Mouse (Mus musculus) limb, embryonic 13.5 days (tissue): ENCODE data around the gene Vps54. TPM values are rescaled to one million over a fixed set of nuclear protein-coding genes. Genes with fewer than 3 reads are reported as not detected.

Source experiments
- ATAC-seq: fragments of 200-750 bp; cut with Nextera tagmentation; 2 replicates; pipeline ENCODE4 v1.8.0; 2017; ENCODE audit warnings: low read depth, moderate number of reproducible peaks, moderate TSS enrichment; ENCODE audit not compliant: low FRiP score
- H3K27ac ChIP-seq: fragments of 300-500 bp; sonication (generic); 2 replicates; pipeline ENCODE4 v1.5.1; 2015; ENCODE audit warnings: inconsistent platforms, mild to moderate bottlenecking, moderate library complexity
- H3K27me3 ChIP-seq: fragments of 300-500 bp; sonication (generic); 2 replicates; pipeline ENCODE4 v1.6.1; 2015; ENCODE audit warnings: mild to moderate bottlenecking, inconsistent platforms
- H3K36me3 ChIP-seq: fragments of 300-500 bp; sonication (generic); 2 replicates; pipeline ENCODE4 v1.6.1; 2015; ENCODE audit warnings: inconsistent platforms, mild to moderate bottlenecking, moderate library complexity
- H3K4me1 ChIP-seq: fragments of 300-500 bp; sonication (generic); 2 replicates; pipeline ENCODE4 v1.6.1; 2015; ENCODE audit warnings: inconsistent platforms
- H3K4me2 ChIP-seq: fragments of 300-500 bp; sonication (generic); replicated peaks from 2 replicates; pipeline ENCODE4 v1.6.1; 2015; ENCODE audit warnings: inconsistent platforms, mild to moderate bottlenecking, moderate library complexity
- H3K4me3 ChIP-seq: fragments of 300-500 bp; sonication (generic); 2 replicates; pipeline ENCODE4 v1.5.1; 2015; ENCODE audit warnings: moderate library complexity, mild to moderate bottlenecking, inconsistent platforms
- H3K9ac ChIP-seq: fragments of 300-500 bp; sonication (generic); 2 replicates; pipeline ENCODE4 v1.6.1; 2015; ENCODE audit warnings: mild to moderate bottlenecking, inconsistent platforms
- H3K9me3 ChIP-seq: fragments of 300-500 bp; sonication (generic); 2 replicates; pipeline ENCODE4 v1.6.1; 2016; ENCODE audit warnings: inconsistent platforms
- WGBS: fragments of 180-500 bp; shearing (Covaris S2); methylation state at CpG from one replicate; pipeline ENCODE4 v1.1.7; 2015; 5-methylcytosine and 5-hydroxymethylcytosine counted together
- polyA plus RNA-seq: library from polyadenylated mRNA; unstranded; fragments of >200 nt; fragmentation: Nextera tagmentation; extraction: Ambion mirVana; gene quantifications from 2 replicates; pipeline ENCODE4 v1.2.1, GENCODE M21; 2015

Vps54 gene
- polyA plus RNA-seq, 1 experiment from 2014 or later, result 14.0 TPM

DNA sequence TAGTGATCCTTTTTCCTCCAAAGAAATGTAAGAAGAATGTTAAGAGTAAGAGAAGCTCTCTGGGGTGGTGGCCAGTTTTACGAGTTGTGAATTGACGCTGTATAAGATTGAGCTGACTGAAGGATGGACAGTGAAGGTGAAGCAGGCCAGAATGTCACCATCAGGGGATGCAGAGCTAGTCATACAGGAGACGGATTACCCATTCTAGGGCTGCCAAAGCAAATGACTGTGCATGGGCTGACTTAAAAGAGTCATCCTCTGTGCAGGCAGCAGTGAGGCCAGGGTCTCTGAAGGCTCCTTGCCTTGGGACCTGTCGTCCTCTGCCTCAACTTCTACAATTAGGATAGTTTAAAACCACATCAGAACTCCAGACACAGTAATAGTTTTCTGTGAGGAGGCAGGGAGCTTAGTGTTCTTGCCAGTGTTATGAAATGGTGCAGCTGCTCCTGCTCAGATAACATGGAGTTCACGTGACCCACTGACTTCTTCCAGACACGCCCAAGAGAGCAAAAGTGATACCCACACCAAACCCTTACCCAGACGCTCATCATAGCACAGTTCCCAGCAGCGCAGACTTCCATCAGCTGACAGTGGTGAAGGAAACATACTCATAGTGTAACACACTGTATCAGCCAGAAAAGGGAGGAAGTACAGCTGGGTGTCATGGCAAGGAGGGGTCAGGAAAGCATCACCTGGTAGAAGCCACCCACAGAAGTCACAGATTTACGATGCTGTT is 75.0 kb downstream of the Vps54 start:
- Histone ChIP-seq H3K36me3 (peaks cover 54% of the 10 kb centered on the region), H3K4me2 (no peak overlapping the region), H3K9ac (no peak overlapping the region), H3K27me3 (no peaks in the 10 kb centered on the region), H3K4me3 (no peak overlapping the region), H3K9me3 (no peaks in the 10 kb centered on the region), H3K4me1 (no peaks in the 10 kb centered on the region), H3K27ac (no peak overlapping the region)
- WGBS, result 86% methylated on average over 9 of the region's 9 CpGs
- 0 out of 2 replicates have a peak, but pooled peaks have one; percentile 40 for ATAC-seq

DNA sequence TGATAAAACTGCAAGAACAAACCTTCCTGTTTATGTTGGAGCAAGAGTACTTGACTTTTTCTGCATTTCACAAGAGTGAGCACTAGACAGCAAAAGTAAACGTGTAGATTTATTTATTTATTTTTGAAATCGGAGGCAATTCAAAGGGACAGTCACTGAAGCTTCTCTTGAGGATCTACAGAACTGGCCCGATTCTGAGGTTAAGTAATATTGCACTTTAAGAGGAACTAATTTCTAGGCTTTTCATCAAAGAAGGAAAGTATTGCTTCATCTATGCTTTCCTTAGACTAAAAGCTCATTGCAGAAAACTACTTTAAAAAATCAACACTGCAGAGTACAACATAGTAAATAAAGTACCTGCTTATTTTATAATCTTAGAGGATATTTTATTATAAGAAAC is 82.5 kb downstream of the Vps54 start:
- no peak overlapping the region for H3K4me2 ChIP-seq
- H3K27me3 ChIP-seq, result no peaks in the 10 kb centered on the region
- peaks cover 46% of the 10 kb centered on the region for H3K36me3 ChIP-seq
- no peak overlapping the region for H3K9ac ChIP-seq
- WGBS, result 80% methylated on average over 3 of the region's 3 CpGs
- H3K9me3 ChIP-seq, result no peaks in the 10 kb centered on the region
- no peak overlapping the region for H3K4me3 ChIP-seq
- ATAC-seq, result no peak
- peaks cover 3% of the 10 kb centered on the region; the same call in 1 of the 2 replicates for H3K4me1 ChIP-seq
- H3K27ac ChIP-seq, result no peak overlapping the region

DNA sequence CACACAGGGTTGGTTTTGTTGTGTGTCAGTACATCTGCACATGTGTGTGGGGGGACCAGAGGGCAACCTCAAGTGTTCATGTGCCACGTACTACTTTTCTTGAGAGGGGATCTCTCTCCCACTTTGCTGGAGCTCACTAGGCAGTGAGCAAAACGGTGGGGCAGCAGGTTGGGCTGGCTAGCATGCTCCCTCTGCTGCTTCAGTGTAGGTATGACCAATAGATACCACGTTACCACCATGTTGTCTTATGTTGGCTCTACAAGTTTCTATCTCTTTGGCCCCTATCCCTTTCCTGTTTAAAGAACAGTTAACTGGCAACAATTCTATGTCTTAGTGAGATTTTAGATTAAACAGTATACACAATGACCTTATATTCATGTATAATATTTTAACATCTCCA is 83.3 kb downstream of the Vps54 start:
- no peak for ATAC-seq
- H3K9ac ChIP-seq, result no peak overlapping the region
- 92% methylated on average over 3 of the region's 3 CpGs for WGBS
- peaks cover 3% of the 10 kb centered on the region; the same call in 1 of the 2 replicates for H3K4me1 ChIP-seq
- H3K36me3 ChIP-seq, result peaks cover 52% of the 10 kb centered on the region
- H3K4me3 ChIP-seq, result no peak overlapping the region
- no peaks in the 10 kb centered on the region for H3K27me3 ChIP-seq
- H3K27ac ChIP-seq, result no peak overlapping the region
- H3K9me3 ChIP-seq, result no peaks in the 10 kb centered on the region
- no peak overlapping the region for H3K4me2 ChIP-seq

DNA sequence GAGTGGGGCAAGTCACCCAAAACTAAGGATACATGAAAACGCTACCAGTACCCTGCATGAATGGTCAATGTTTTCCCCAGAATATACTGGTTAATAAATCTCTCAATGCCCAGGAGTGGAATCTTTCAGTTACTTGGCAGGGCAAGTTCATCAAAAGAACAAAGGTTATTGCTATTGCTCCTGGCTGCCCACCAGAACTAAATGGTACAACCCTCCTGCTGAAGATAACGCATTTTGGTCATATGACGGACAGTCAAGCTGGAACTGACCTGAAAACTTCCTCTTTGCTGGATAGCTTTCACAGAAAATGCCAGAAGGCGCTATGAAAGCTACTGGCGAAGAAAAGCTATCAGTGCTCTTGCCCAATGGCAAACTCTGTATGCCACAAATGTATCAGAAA is 86.7 kb downstream of the Vps54 start:
- Histone ChIP-seq H3K4me2 (no peak overlapping the region), H3K9ac (no peak overlapping the region), H3K4me1 (no peaks in the 10 kb centered on the region), H3K4me3 (no peak overlapping the region), H3K27ac (no peak overlapping the region), H3K9me3 (no peaks in the 10 kb centered on the region), H3K36me3 (peaks cover 72% of the 10 kb centered on the region), H3K27me3 (no peaks in the 10 kb centered on the region)
- no peak for ATAC-seq
- 95% methylated on average over 5 of the region's 5 CpGs for WGBS

DNA sequence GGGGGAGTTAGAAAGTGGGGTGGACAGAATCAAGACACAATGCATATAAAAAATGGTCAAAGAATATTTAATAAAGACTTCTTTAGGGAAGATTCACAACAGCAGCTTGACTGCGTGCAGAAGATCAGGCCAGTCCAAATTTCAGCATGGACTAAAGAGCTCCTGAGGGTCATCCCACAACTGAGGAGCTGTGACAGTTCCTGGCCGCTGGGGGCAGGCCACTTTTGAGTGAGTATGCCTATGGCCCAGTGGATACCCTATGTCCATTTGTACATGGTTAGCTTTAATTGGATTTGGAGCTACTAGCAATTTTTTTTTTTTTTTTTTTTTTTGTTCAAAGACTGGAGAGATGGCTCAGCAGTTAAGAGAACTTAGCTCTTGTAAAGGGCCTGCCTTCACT is 87.7 kb downstream of the Vps54 start:
- Histone ChIP-seq H3K4me3 (no peak overlapping the region), H3K4me1 (no peaks in the 10 kb centered on the region), H3K36me3 (peaks cover 72% of the 10 kb centered on the region), H3K27ac (no peak overlapping the region), H3K9ac (no peak overlapping the region), H3K27me3 (no peaks in the 10 kb centered on the region), H3K4me2 (no peak overlapping the region), H3K9me3 (no peaks in the 10 kb centered on the region)
- WGBS, result 70% methylated on average over 2 of the region's 2 CpGs
- no peak for ATAC-seq

DNA sequence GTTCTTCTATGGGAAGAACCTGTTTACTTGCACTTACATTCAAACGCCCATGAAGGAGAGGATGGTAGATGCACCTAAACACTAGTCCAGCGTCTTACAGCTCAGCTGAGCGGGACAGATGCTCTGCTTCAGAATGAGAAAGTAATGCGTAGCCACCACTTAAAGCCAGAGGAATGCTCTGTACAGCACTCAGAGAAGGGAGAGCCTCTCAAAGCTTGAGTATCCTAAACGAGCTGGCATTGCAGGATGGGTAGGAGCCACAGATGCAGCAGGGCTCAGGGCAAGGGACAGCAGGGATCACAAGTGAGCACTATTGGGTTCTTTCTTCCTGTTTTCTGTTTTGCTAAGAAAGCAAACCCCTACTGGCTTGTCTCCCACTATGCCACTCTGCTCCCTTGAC is 88.4 kb downstream of the Vps54 start:
- ATAC-seq, result no peak
- no peak overlapping the region for H3K4me2 ChIP-seq
- no peak overlapping the region for H3K27ac ChIP-seq
- H3K4me1 ChIP-seq, result no peaks in the 10 kb centered on the region
- WGBS, result 92% methylated on average over 5 of the region's 5 CpGs
- H3K36me3 ChIP-seq, result peaks cover 71% of the 10 kb centered on the region
- no peak overlapping the region for H3K4me3 ChIP-seq
- H3K9ac ChIP-seq, result no peak overlapping the region
- no peaks in the 10 kb centered on the region for H3K9me3 ChIP-seq
- H3K27me3 ChIP-seq, result no peaks in the 10 kb centered on the region

DNA sequence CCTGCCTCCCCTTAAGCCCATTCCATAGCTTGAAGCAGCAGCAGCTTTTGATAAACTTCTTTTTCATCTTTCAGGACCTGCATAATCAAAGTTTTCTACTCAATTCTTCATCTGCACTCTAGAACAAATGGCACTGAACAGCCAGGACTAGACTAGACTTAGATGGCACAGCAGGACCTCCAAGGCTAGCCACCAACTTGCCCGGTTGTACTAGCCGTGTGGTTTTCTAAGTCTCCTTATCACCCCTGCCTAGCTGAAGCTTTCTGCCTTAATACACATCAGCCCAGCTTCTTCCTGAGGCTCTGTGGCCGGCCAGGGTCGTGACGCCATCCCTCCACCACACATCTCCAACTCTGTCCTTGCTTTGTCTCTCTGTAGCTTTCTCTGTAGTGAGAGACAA is 89.1 kb downstream of the Vps54 start:
- no peak overlapping the region for H3K4me2 ChIP-seq
- no peak for ATAC-seq
- H3K4me3 ChIP-seq, result no peak overlapping the region
- 90% methylated on average over 5 of the region's 5 CpGs for WGBS
- no peak overlapping the region for H3K9ac ChIP-seq
- H3K36me3 ChIP-seq, result peaks cover 76% of the 10 kb centered on the region
- no peak overlapping the region for H3K27ac ChIP-seq
- H3K9me3 ChIP-seq, result no peaks in the 10 kb centered on the region
- H3K27me3 ChIP-seq, result no peaks in the 10 kb centered on the region
- H3K4me1 ChIP-seq, result no peaks in the 10 kb centered on the region

DNA sequence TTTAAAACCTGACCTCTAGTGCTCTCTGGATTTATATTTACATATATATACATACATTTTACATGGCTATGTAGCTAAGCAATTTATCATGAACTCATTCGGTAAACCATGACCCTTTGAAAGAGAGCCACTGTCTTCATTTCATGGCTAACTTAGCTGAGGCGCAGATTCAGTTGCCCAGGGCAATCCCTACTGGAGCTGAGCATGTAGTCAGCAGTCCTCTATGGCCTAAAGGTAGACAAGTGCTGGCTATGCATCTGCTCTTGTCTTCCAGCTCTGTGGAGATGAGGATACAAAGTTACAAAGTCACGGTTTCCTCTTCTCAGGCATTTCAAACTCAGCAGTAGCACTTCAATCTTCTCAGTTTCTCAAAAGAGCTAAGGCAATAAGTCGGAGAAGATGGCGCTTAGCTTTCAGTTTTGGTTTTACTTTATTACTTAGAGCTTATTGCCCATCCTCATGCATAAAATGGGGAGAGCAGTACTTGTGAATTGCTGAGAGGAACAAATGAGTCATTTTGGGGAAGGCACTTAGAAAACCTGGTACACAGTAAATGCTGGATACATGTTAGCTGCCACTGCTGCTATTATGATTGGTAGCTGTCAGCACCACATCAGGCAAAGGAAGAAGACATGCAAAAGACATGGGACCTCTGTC is 93.7 kb downstream of the Vps54 start:
- 95% methylated on average over 5 of the region's 5 CpGs for WGBS
- H3K27me3 ChIP-seq, result no peaks in the 10 kb centered on the region
- H3K36me3 ChIP-seq, result peaks cover 52% of the 10 kb centered on the region
- no peak overlapping the region for H3K4me3 ChIP-seq
- H3K4me2 ChIP-seq, result no peak overlapping the region
- H3K9ac ChIP-seq, result no peak overlapping the region
- no peak overlapping the region for H3K27ac ChIP-seq
- no peaks in the 10 kb centered on the region for H3K4me1 ChIP-seq
- no peak for ATAC-seq
- no peaks in the 10 kb centered on the region for H3K9me3 ChIP-seq

DNA sequence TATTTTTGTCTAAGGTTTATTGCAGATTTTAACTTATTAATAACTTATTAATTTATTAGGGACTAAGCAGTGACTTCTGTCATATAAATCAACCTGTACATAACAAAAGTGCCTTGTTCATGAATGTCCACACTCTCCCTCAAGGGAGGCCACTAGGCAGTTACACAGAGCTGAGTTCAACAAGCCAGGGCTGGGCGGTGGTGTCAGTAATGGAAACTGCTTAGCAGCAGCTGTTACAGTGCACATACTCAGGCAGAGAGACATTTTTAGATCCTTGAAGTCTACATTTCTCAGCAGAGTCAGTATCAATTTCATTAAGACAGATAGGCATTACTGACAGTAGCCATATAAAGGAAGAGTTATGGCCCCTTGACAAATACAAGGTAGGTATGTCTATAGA is 98.8 kb downstream of the Vps54 start:
- Histone ChIP-seq H3K27ac (no peak overlapping the region), H3K9me3 (no peaks in the 10 kb centered on the region), H3K27me3 (no peaks in the 10 kb centered on the region), H3K4me2 (no peak overlapping the region), H3K9ac (no peak overlapping the region), H3K36me3 (peaks cover 22% of the 10 kb centered on the region), H3K4me1 (no peaks in the 10 kb centered on the region), H3K4me3 (no peak overlapping the region)
- ATAC-seq, result peak; percentile 76; the same call in 1 of the 2 replicates
- WGBS, result 75% methylated on average over 1 of the region's 1 CpGs

DNA sequence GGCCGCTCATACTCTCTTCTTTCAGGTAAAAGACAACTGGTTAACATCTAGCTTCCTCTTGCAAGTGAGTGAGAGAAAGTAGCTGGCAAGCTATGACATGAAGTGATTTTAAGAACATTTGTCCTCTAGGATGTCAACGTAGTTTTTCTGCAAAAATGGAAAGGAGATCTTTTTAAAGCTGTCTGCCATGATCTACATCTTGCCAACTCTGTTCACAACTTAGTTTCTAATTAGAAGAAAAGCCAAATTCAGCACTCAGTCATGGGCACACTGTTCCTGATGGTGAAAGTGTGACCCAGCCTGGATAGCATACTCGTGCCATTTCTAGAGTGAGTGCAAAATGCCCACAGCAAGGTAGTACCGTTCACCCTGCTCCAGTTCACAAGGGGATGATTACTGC is 100.0 kb downstream of the Vps54 start:
- Histone ChIP-seq H3K4me2 (no peak overlapping the region), H3K4me1 (no peaks in the 10 kb centered on the region), H3K36me3 (peaks cover 23% of the 10 kb centered on the region), H3K9me3 (no peaks in the 10 kb centered on the region), H3K27ac (no peak overlapping the region), H3K4me3 (no peak overlapping the region), H3K27me3 (no peaks in the 10 kb centered on the region), H3K9ac (no peak overlapping the region)
- 71% methylated on average over 4 of the region's 4 CpGs for WGBS
- no peak for ATAC-seq

DNA sequence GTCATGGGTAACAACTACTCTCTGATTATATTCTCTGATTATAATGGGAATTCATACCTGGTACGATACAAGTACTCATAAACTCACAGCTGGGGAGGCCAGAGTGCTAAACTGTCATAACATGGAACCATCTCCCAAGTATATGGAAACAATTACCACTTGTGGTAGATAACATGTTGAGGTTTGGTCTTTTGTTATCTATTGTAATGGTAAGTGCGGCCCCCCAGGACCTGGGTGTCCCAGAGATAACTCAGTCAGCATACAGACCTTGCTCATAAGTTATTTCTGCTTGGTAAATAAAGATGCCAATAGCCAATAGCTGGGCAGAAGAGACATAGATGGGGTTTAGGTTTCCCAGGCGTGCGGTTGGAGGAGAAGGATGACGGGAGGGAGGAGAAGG is 104.4 kb downstream of the Vps54 start:
- WGBS, result 96% methylated on average over 5 of the region's 5 CpGs
- no peaks in the 10 kb centered on the region for H3K9me3 ChIP-seq
- H3K4me2 ChIP-seq, result no peak overlapping the region
- no peaks in the 10 kb centered on the region for H3K27me3 ChIP-seq
- H3K27ac ChIP-seq, result no peak overlapping the region
- ATAC-seq, result no peak
- H3K9ac ChIP-seq, result no peak overlapping the region
- H3K36me3 ChIP-seq, result peaks cover 43% of the 10 kb centered on the region
- no peak overlapping the region for H3K4me3 ChIP-seq
- no peaks in the 10 kb centered on the region for H3K4me1 ChIP-seq

DNA sequence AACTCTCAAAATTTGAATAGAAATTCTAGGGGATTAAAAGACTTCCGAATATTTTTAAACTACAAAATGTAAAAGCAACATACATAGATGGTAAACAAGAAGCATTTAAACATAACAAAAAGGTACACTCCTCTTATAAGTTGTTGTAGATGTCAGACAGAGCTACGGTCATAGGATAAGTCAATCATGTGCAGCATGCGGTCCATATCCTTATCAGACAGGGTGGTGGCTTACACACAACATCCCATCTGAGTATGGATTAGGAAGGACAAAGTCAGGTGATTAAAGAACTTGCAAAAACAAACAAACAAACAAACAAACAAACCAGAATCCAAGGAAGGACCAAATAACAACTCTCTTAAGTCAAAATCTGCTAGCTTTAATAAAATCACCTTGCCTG is 106.9 kb downstream of the Vps54 start:
- H3K36me3 ChIP-seq, result peaks cover 55% of the 10 kb centered on the region
- no peak overlapping the region for H3K9ac ChIP-seq
- no peak for ATAC-seq
- no peaks in the 10 kb centered on the region for H3K27me3 ChIP-seq
- WGBS, result 94% methylated on average over 3 of the region's 3 CpGs
- no peak overlapping the region for H3K4me3 ChIP-seq
- H3K4me1 ChIP-seq, result no peaks in the 10 kb centered on the region
- no peak overlapping the region for H3K27ac ChIP-seq
- H3K9me3 ChIP-seq, result no peaks in the 10 kb centered on the region
- H3K4me2 ChIP-seq, result no peak overlapping the region

DNA sequence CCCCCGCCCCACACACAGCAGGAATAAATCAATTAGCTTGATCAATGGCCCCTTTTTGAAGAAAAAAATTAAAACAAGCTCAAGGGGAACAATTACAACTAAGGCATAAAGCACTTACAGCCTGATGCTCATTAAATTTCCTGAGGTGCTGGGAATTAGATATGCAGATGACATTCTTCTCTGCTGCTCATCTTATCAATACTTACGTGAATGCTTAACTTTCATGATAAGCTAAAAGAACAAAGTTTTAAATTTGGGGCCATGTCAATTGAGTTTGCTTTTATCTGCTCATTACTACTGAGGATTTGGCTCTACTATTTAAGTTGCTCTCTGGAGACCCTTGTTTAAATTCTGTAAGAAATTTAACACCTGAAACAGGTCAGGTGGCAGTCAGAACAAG is 109.8 kb downstream of the Vps54 start:
- H3K4me2 ChIP-seq, result no peak overlapping the region
- WGBS, result 93% methylated on average over 2 of the region's 2 CpGs
- H3K27me3 ChIP-seq, result no peaks in the 10 kb centered on the region
- H3K36me3 ChIP-seq, result peaks cover 55% of the 10 kb centered on the region
- ATAC-seq, result no peak
- no peaks in the 10 kb centered on the region for H3K9me3 ChIP-seq
- H3K4me3 ChIP-seq, result no peak overlapping the region
- no peak overlapping the region for H3K27ac ChIP-seq
- no peaks in the 10 kb centered on the region for H3K4me1 ChIP-seq
- no peak overlapping the region for H3K9ac ChIP-seq
